Mouse (Mus musculus) ovary, postnatal 14 days (tissue): ENCODE data around the gene Adam12.
A peak's percentile ranks its signal among the peaks of the same experiment; 100 is the strongest.

Source experiments
- DNase-seq: peaks from one replicate; pipeline ENCODE4 v3.0.0; 2022; ENCODE audit warnings: low spot score

Adam12 gene

GRCm38 (mm10) chr7:134079980-134080725 lies 151.8 kb downstream of the Adam12 start:
- DNase-seq, result no peak

GRCm38 (mm10) chr7:134077684-134078083 lies 154.3 kb downstream of the Adam12 start:
- DNase-seq, result no peak

GRCm38 (mm10) chr7:134073011-134073410 lies 158.9 kb downstream of the Adam12 start:
- no peak for DNase-seq

- no peak for DNase-seq
These were observed 160.6 kb downstream of the Adam12 start for GRCm38 (mm10) chr7:134071153-134071885.

GRCm38 (mm10) chr7:134062629-134063028 lies 169.3 kb downstream of the Adam12 start:
- DNase-seq, result no peak

- DNase-seq, result no peak
These were observed 179.5 kb downstream of the Adam12 start for GRCm38 (mm10) chr7:134052486-134052885.

- DNase-seq, result no peak
These were observed 181.6 kb downstream of the Adam12 start for GRCm38 (mm10) chr7:134050371-134050770.

- DNase-seq, result no peak
These were observed 185.6 kb downstream of the Adam12 start for GRCm38 (mm10) chr7:134046376-134046775.

- no peak for DNase-seq
These were observed 188.4 kb downstream of the Adam12 start for GRCm38 (mm10) chr7:134043576-134043975.

- DNase-seq, result no peak
These were observed 189.3 kb downstream of the Adam12 start for GRCm38 (mm10) chr7:134042614-134043013.

- DNase-seq, result no peak
These were observed 198.0 kb downstream of the Adam12 start for GRCm38 (mm10) chr7:134033939-134034338.

GRCm38 (mm10) chr7:134032959-134033366 lies 199.0 kb downstream of the Adam12 start:
- no peak for DNase-seq

- no peak for DNase-seq
These were observed 200.2 kb downstream of the Adam12 start for GRCm38 (mm10) chr7:134031787-134032186.

- DNase-seq, result no peak
These were observed 200.7 kb downstream of the Adam12 start for GRCm38 (mm10) chr7:134031256-134031655.

- DNase-seq, result no peak
These were observed 203.6 kb downstream of the Adam12 start for GRCm38 (mm10) chr7:134028281-134028830.

GRCm38 (mm10) chr7:134027020-134027415 lies 204.9 kb downstream of the Adam12 start:
- no peak for DNase-seq

- peak; percentile 52 for DNase-seq
These were observed 205.5 kb downstream of the Adam12 start for GRCm38 (mm10) chr7:134026200-134027019.

GRCm38 (mm10) chr7:134022157-134022885 lies 209.6 kb downstream of the Adam12 start:
- no peak for DNase-seq

- no peak for DNase-seq
These were observed 216.7 kb downstream of the Adam12 start for GRCm38 (mm10) chr7:134015226-134015625.

GRCm38 (mm10) chr7:134014733-134015132 lies 217.2 kb downstream of the Adam12 start:
- no peak for DNase-seq

GRCm38 (mm10) chr7:134009157-134009556 lies 222.8 kb downstream of the Adam12 start:
- DNase-seq, result no peak
